Mouse (Mus musculus): ENCODE results near the gene Nup210.

The Nup210 gene

GRCm38 (mm10) chr6:91020810-91021209 is 95.8 kb downstream of the Nup210 start:
- no peak for DNase-seq (ENCODE audit: low read depth)

GRCm38 (mm10) chr6:91016600-91017230 is 99.9 kb downstream of the Nup210 start:
- DNase-seq (ENCODE audit: low read depth) = no peak

GRCm38 (mm10) chr6:91014198-91014958 is 102.3 kb downstream of the Nup210 start:
- no peak for DNase-seq (ENCODE audit: low read depth)

GRCm38 (mm10) chr6:91012458-91012857 is 104.2 kb downstream of the Nup210 start:
- DNase-seq (ENCODE audit: low read depth) = no peak

- DNase-seq (ENCODE audit: low read depth) = no peak
Observed at GRCm38 (mm10) chr6:91011568-91011967, 105.1 kb downstream of the Nup210 start.

- no peak for DNase-seq (ENCODE audit: low read depth)
Observed at GRCm38 (mm10) chr6:91008284-91008830, 108.3 kb downstream of the Nup210 start.

GRCm38 (mm10) chr6:91007207-91007606 is 109.4 kb downstream of the Nup210 start:
- DNase-seq (ENCODE audit: low read depth) = no peak

- DNase-seq (ENCODE audit: low read depth) = no peak
Observed at GRCm38 (mm10) chr6:91004157-91004556, 112.5 kb downstream of the Nup210 start.

- DNase-seq (ENCODE audit: low read depth) = no peak
Observed at GRCm38 (mm10) chr6:91003310-91003995, 113.2 kb downstream of the Nup210 start.

- DNase-seq (ENCODE audit: low read depth) = no peak
Observed at GRCm38 (mm10) chr6:91001566-91001965, 115.1 kb downstream of the Nup210 start.

GRCm38 (mm10) chr6:91000819-91001525 is 115.7 kb downstream of the Nup210 start:
- no peak for DNase-seq (ENCODE audit: low read depth)

- DNase-seq (ENCODE audit: low read depth) = no peak
Observed at GRCm38 (mm10) chr6:90999176-90999575, 117.5 kb downstream of the Nup210 start.

- DNase-seq (ENCODE audit: low read depth) = no peak
Observed at GRCm38 (mm10) chr6:90997025-90997424, 119.6 kb downstream of the Nup210 start.

GRCm38 (mm10) chr6:90996181-90996580 is 120.4 kb downstream of the Nup210 start:
- DNase-seq (ENCODE audit: low read depth) = no peak

GRCm38 (mm10) chr6:90988648-90989317 is 127.8 kb downstream of the Nup210 start, which contains the start of gene Iqsec1:
Gene Iqsec1, minus strand, starts transcription at chr6:90988685.
- peak; percentile 96 for DNase-seq (ENCODE audit: low read depth)

- DNase-seq (ENCODE audit: low read depth) = no peak
Observed at GRCm38 (mm10) chr6:90988299-90988625, 128.4 kb downstream of the Nup210 start.

GRCm38 (mm10) chr6:90987561-90988298 is 128.9 kb downstream of the Nup210 start:
- DNase-seq (ENCODE audit: low read depth) = no peak

- no peak for DNase-seq (ENCODE audit: low read depth)
Observed at GRCm38 (mm10) chr6:90984101-90984500, 132.5 kb downstream of the Nup210 start.

- DNase-seq (ENCODE audit: low read depth) = no peak
Observed at GRCm38 (mm10) chr6:90974279-90974678, 142.3 kb downstream of the Nup210 start.

GRCm38 (mm10) chr6:90969341-90969871 is 147.2 kb downstream of the Nup210 start:
- no peak for DNase-seq (ENCODE audit: low read depth)
